Mouse (Mus musculus): ENCODE data around the gene Srxn1. TPM values are rescaled to one million over a fixed set of nuclear protein-coding genes. Genes with fewer than 3 reads are reported as not detected.
A peak's percentile ranks its signal among the peaks of the same experiment; 100 is the strongest.

Gene Srxn1
- polyA plus RNA-seq, 1 experiment from 2014 or later = 15.2 TPM

DNA sequence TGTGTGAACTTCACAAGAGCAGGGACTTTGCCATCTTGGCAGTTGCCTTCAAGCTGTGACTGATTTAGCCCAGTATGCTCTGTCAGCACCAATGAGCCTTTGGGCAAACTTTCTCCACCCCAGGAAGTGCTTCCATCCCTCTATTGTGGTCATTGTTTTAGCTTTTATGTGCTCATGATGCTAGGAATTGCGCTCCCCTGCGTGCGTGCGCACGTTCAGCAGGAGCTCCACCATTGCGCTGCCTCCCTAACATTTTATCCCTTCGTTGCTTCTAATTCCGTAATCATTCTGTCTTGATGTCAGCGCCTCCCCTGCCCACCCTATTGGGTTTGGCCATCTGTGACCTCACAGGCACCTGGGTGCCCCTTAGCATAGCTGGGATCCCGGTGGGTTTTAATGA lies 1.3 kb downstream of the Srxn1 start:
- Histone ChIP-seq H3K27ac (replicated peaks) (no peak overlapping the region), H3K4me2 (replicated peaks) (peak overlapping the region; percentile 74), H3K9me3 (no peaks in the 10 kb centered on the region), H3K27me3 (peaks cover 20% of the 10 kb centered on the region; the same call in 1 of the 2 replicates), H3K36me3 (no peaks in the 10 kb centered on the region), H3K4me1 (peaks cover 22% of the 10 kb centered on the region), H3K4me3 (no peak overlapping the region), H3K9ac (replicated peaks) (no peak overlapping the region)
- no peak for ATAC-seq (ENCODE audit: low FRiP score, low read depth)
- WGBS = 95% methylated on average over 10 of the region's 10 CpGs

DNA sequence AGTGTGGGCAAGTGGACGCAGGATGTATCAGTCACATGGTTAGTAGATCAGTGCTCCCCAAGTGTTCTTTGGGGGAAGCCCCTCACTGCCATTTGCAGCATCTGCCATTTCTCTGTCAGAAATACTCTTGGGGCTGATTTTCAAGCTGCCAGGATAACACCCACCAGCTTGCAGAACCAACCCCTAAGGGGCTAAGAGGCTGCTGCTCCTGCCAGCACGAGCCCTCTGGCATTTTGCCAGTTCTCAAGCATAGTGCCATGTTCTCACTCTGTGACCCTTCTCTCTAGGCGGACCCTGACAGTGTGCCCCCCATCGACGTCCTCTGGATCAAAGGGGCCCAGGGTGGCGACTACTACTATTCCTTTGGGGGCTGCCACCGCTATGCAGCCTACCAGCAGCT lies 3.4 kb downstream of the Srxn1 start:
- Histone ChIP-seq H3K4me2 (replicated peaks) (no peak overlapping the region), H3K9ac (replicated peaks) (no peak overlapping the region), H3K27me3 (peaks cover 8% of the 10 kb centered on the region; the same call in 1 of the 2 replicates), H3K9me3 (no peaks in the 10 kb centered on the region), H3K4me1 (peaks cover 28% of the 10 kb centered on the region), H3K27ac (replicated peaks) (no peak overlapping the region), H3K4me3 (no peak overlapping the region), H3K36me3 (no peaks in the 10 kb centered on the region)
- WGBS = 76% methylated on average over 7 of the region's 7 CpGs
- ATAC-seq (ENCODE audit: low FRiP score, low read depth) = no peak

DNA sequence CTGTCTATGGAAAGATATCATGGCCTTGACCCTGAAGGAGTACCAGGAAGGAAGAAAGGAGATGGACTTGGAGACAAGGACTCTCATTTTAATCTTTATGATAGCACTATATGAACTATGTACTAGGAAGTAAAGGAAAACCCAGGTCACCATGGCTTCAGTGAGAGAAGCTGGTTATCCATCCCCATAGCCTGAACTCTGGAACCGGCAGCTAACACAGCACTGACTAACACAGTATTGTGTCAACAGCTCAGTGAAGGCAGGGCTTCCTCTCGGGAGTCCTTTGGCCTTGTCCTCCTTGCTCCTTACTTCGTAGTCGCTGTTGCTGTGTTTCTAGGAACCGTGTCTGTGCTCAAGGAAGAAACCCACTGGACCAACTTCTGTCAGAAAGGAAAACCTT lies 4.1 kb downstream of the Srxn1 start:
- H3K4me2 ChIP-seq (replicated peaks) = no peak overlapping the region
- WGBS = 89% methylated on average over 5 of the region's 5 CpGs
- H3K27me3 ChIP-seq = peaks cover 12% of the 10 kb centered on the region; the same call in 1 of the 2 replicates
- H3K27ac ChIP-seq (replicated peaks) = no peak overlapping the region
- no peak for ATAC-seq (ENCODE audit: low FRiP score, low read depth)
- no peaks in the 10 kb centered on the region for H3K9me3 ChIP-seq
- no peaks in the 10 kb centered on the region for H3K36me3 ChIP-seq
- H3K9ac ChIP-seq (replicated peaks) = no peak overlapping the region
- H3K4me1 ChIP-seq = peaks cover 33% of the 10 kb centered on the region
- H3K4me3 ChIP-seq = no peak overlapping the region

DNA sequence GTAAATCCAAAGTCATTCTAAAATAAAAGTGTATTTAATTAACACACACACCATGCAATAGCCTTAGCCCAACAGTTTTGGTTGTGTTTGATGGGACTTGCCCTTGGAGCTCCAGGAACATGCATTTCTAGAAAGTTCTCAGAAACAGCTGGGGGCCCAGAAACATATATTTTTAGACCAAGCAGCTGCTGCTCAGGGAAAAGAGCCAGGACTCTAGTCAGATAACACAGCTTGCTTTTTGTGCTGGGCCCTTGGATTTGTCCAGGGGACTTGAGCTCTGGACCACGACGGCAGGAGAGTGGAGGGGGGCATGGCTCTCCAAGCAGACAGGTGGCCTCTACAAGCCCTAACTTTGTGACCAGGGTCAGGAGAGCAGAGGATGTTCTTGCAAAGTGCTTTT lies 6.0 kb downstream of the Srxn1 start:
- Histone ChIP-seq H3K9me3 (no peaks in the 10 kb centered on the region), H3K27me3 (peaks cover 26% of the 10 kb centered on the region), H3K4me3 (no peak overlapping the region), H3K9ac (replicated peaks) (no peak overlapping the region), H3K27ac (replicated peaks) (no peak overlapping the region), H3K36me3 (no peaks in the 10 kb centered on the region), H3K4me1 (peaks cover 31% of the 10 kb centered on the region), H3K4me2 (replicated peaks) (no peak overlapping the region)
- WGBS = 70% methylated on average over 2 of the region's 2 CpGs
- ATAC-seq (ENCODE audit: low FRiP score, low read depth) = no peak

DNA sequence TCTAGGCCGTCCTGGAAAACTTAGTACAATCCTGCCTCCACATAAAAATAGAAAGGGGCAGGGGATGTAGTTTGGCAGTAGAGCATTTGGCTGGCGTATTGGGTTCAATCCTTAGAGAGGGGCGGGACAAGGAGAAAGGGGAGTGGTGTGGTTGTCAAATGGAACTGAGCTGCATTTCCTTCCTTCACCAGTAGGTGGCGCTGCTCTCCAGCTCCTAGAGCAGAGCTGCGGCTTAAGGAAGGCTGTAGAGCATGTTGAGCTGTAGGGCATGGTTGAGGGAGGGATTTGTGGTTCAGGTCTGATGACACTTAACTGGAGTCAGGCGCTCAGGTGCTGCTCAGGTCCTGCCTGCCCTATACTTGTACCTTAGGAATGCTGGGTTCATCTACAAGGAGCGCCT lies 6.6 kb downstream of the Srxn1 start:
- Histone ChIP-seq H3K4me3 (no peak overlapping the region), H3K9ac (replicated peaks) (no peak overlapping the region), H3K4me2 (replicated peaks) (no peak overlapping the region), H3K27me3 (peaks cover 26% of the 10 kb centered on the region), H3K36me3 (no peaks in the 10 kb centered on the region), H3K9me3 (no peaks in the 10 kb centered on the region), H3K4me1 (peaks cover 27% of the 10 kb centered on the region), H3K27ac (replicated peaks) (no peak overlapping the region)
- peak; percentile 68 for ATAC-seq (ENCODE audit: low FRiP score, low read depth)
- WGBS = 8% methylated on average over 7 of the region's 7 CpGs

DNA sequence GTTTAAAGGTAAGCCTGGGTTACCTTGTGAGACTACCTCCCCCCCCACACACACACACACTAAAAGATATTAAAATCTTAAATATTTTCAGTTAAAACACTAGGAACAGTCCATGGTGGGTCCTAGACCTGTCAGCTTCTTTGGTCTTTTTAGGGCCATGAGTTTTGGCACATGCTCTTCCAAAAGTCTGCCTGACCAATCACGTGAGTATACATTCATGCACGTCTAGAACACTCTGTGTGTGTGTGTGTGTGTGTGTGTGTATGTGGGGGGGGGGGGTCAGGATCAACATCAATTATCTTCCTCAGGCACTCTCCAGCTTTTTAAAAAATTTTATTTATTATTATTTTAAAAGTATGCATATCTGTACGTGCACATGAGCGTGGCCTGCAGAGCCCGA lies 7.2 kb downstream of the Srxn1 start:
- Histone ChIP-seq H3K27me3 (peaks cover 31% of the 10 kb centered on the region), H3K27ac (replicated peaks) (no peak overlapping the region), H3K4me3 (no peak overlapping the region), H3K36me3 (no peaks in the 10 kb centered on the region), H3K4me1 (peaks cover 27% of the 10 kb centered on the region), H3K9ac (replicated peaks) (no peak overlapping the region), H3K4me2 (replicated peaks) (no peak overlapping the region), H3K9me3 (no peaks in the 10 kb centered on the region)
- 79% methylated on average over 5 of the region's 5 CpGs for WGBS
- ATAC-seq (ENCODE audit: low FRiP score, low read depth) = no peak

DNA sequence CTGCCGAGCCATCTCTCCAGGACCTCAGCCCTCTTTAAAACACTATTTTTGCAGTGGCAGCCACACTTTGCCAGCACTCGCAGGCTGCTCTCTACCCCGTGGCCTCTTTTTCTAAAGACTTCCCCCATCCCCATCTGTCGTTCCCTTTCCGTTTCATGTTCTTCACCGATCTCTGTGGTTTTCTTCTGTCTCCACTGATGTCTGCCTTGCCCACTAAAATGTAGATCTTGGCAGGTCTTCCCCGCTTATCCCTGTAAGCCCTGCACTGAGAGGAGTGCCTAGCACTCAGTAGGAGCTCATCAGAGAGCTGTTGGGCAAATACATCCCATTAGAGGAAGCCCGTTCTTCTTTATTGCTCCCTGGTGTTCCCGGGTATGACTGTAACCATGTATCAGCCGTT lies 7.7 kb downstream of the Srxn1 start:
- H3K36me3 ChIP-seq = no peaks in the 10 kb centered on the region

DNA sequence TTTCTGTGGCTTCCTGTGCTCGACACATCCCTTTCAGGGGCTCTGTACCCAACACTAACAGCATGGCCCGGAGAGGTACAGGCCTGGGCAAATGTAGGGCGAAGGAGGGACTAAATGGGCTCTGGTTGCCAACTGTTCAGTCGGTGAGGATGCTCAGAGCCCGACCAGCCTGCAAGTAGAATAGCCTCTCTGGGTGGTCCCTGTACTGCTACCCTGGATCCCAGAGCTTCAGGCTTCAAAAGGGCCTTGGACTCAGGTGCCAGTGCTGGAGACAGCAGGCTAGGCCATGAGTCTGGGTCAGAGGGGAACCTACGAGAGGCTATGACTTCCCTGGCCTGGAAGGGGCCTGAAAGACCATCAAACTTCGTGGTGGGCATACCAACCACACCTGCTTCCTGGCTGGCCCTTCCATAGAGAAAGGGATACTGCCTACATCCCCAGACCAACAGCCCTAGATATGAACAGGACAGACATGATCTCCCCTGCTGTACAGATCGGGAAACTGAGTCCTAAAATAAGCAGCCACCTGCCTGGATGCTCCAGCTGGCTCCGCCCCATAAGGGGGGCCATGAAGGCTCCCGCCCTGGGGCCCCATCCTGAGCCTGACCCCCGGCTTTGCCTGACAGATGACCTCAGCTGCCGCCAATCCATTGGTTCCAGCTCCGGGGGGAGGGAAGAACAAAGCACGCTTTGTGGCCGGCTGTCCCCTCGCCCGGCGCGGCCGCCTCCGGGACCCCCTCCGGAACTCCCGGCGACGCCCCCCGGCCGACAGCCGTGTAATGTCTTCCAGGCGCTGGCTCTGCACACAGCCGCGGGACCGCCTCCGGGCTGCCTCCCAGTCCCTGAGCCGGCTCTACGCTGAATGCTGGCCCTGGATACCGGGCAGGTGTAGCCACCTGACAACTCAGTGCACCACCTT lies 9.0 kb downstream of the Srxn1 start:
- Histone ChIP-seq H3K27me3 (peaks cover 33% of the 10 kb centered on the region), H3K9ac (replicated peaks) (peak overlapping the region; percentile 50), H3K4me2 (replicated peaks) (peak overlapping the region; percentile 54), H3K4me1 (peaks cover 25% of the 10 kb centered on the region), H3K4me3 (peak overlapping the region; percentile 28), H3K27ac (replicated peaks) (peak overlapping the region; percentile 40; the same call in 1 of the 2 replicates), H3K36me3 (no peaks in the 10 kb centered on the region), H3K9me3 (no peaks in the 10 kb centered on the region)
- WGBS = 15% methylated on average over 27 of the region's 36 CpGs
- ATAC-seq (ENCODE audit: low FRiP score, low read depth) = peak; percentile 78

More for the DNA sequence above, 7.7 kb downstream of the Srxn1 start:
- Histone ChIP-seq H3K9me3 (no peaks in the 10 kb centered on the region), H3K4me1 (peaks cover 27% of the 10 kb centered on the region), H3K27ac (replicated peaks) (no peak overlapping the region), H3K4me2 (replicated peaks) (no peak overlapping the region), H3K27me3 (peaks cover 33% of the 10 kb centered on the region), H3K4me3 (no peak overlapping the region), H3K9ac (replicated peaks) (no peak overlapping the region)
- ATAC-seq (ENCODE audit: low FRiP score, low read depth) = no peak
- WGBS = 69% methylated on average over 10 of the region's 10 CpGs

DNA sequence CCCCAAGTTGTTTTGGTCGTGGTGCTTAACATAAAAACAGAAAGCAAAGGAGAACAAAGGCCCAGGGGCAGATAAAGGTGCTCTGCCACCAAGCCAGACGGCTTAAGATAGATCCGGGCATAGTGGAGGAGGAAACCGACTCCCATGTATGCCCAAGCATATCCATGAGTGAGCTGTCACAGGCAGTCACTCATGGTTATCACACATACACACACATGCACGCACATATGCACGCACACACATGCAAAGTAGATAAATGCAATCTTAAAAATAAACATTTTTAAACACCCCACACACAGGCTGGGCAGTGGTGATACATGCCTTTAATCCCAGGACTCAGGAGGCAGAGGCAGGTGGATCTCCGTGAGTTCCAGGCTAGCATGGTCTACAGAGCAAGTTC lies 12.4 kb downstream of the Srxn1 start:
- H3K4me2 ChIP-seq (replicated peaks) = no peak overlapping the region
- ATAC-seq (ENCODE audit: low FRiP score, low read depth) = no peak
- peaks cover 33% of the 10 kb centered on the region for H3K27me3 ChIP-seq
- no peaks in the 10 kb centered on the region for H3K36me3 ChIP-seq
- H3K4me1 ChIP-seq = peaks cover 22% of the 10 kb centered on the region
- H3K27ac ChIP-seq (replicated peaks) = no peak overlapping the region
- no peak overlapping the region for H3K4me3 ChIP-seq
- WGBS = 82% methylated on average over 7 of the region's 7 CpGs
- H3K9ac ChIP-seq (replicated peaks) = no peak overlapping the region
- H3K9me3 ChIP-seq = no peaks in the 10 kb centered on the region

DNA sequence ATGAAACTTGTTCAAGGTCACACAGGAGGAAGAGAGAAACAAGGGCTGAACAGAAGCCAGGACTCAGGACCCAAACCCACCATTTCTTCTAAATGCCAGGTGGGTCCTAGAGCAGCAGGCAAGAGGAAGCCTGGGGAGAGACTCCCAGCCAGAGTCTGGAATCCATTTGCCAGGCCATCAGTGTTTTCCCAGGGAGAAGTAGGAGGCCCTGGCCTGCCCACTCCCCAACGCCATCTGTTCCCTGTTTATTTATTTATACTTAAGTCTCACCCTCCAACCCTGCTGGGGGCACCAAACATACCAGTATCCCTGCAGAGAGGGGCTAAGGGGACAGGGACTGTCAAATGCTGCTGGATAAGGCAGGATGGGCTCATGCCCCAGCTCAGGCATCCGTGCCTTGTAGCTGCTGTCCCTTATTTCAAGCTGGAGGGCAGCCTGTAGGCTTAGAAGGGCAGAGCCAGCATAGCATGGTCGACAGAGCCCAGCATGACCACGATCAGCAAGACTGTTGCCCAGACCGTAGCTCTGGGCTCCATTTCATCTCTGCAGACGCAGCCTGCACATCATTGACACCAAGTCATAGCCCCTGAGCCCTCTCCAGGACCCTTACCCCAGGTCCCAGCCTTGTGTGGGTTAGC lies 14.0 kb downstream of the Srxn1 start:
- H3K36me3 ChIP-seq = no peaks in the 10 kb centered on the region
- peak overlapping the region; percentile 12; the same call in 1 of the 2 replicates for H3K9ac ChIP-seq (replicated peaks)
- ATAC-seq (ENCODE audit: low FRiP score, low read depth) = no peak
- H3K4me2 ChIP-seq (replicated peaks) = no peak overlapping the region
- H3K27me3 ChIP-seq = peaks cover 28% of the 10 kb centered on the region
- H3K27ac ChIP-seq (replicated peaks) = 0 out of 2 replicates have a peak overlapping the region, but pooled peaks have one; percentile 10
- no peak overlapping the region for H3K4me3 ChIP-seq
- WGBS = 45% methylated on average over 6 of the region's 6 CpGs
- H3K4me1 ChIP-seq = peaks cover 18% of the 10 kb centered on the region
- no peaks in the 10 kb centered on the region for H3K9me3 ChIP-seq

DNA sequence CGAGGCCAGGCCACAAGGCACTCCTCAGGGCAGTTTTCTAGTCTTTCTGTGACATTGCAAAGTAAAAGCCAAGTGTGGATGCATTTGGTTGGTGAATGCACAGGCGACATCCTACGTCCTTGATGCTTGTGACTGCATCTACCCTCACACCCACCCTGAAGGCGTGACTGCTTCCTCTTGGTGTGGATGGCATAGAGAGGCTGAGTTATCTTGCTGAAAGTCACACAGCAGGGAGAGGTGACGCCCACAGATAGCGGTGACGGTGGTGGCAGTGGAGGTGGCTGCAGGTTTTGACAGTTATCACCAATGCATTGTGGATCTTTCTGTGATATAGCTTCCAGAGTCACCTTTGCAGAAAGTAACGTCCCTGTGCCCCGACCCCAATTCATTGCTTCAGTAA lies 17.6 kb downstream of the Srxn1 start:
- ATAC-seq (ENCODE audit: low FRiP score, low read depth) = no peak
- WGBS = 86% methylated on average over 9 of the region's 9 CpGs

DNA sequence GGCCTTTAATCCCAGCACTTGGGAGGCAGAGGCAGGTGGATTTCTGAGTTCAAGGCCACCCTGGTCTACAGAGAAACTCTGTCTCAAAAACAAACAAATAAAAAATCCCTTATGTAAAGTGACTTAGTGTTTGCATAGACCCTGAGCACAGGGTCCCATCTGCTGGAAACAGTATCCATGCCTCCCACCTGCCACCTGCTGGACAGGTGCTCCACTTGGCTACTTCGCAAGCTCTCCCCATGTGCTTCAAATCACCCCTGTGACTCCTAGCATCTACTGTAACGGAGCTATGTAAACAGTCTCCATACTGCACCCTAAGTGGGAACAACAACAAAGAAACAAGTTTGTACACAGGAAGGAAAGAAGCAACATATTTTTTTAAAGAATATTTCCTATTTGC lies 23.3 kb downstream of the Srxn1 start:
- H3K27ac ChIP-seq (replicated peaks) = no peak overlapping the region
- no peaks in the 10 kb centered on the region for H3K4me1 ChIP-seq
- no peak overlapping the region for H3K9ac ChIP-seq (replicated peaks)
- no peak overlapping the region for H3K4me3 ChIP-seq
- WGBS = 81% methylated on average over 2 of the region's 2 CpGs
- H3K36me3 ChIP-seq = no peaks in the 10 kb centered on the region
- H3K27me3 ChIP-seq = 0 out of 2 replicates have a peak, but pooled peaks cover 9% of the 10 kb centered on the region
- no peak overlapping the region for H3K4me2 ChIP-seq (replicated peaks)
- ATAC-seq (ENCODE audit: low FRiP score, low read depth) = no peak
- no peaks in the 10 kb centered on the region for H3K9me3 ChIP-seq

More for the DNA sequence above, 17.6 kb downstream of the Srxn1 start:
- Histone ChIP-seq H3K27me3 (peaks cover 6% of the 10 kb centered on the region; the same call in 1 of the 2 replicates), H3K4me1 (peaks cover 6% of the 10 kb centered on the region; the same call in 1 of the 2 replicates), H3K9me3 (no peaks in the 10 kb centered on the region), H3K4me3 (no peak overlapping the region), H3K4me2 (replicated peaks) (no peak overlapping the region), H3K9ac (replicated peaks) (no peak overlapping the region), H3K36me3 (no peaks in the 10 kb centered on the region), H3K27ac (replicated peaks) (no peak overlapping the region)
